Mouse (Mus musculus): ENCODE data around the gene Mus81. TPM values are rescaled to one million over a fixed set of nuclear protein-coding genes. Genes with fewer than 3 reads are reported as not detected.

Gene Mus81
- polyA plus RNA-seq, 1 experiment from 2014 or later: 44.1 TPM

DNA sequence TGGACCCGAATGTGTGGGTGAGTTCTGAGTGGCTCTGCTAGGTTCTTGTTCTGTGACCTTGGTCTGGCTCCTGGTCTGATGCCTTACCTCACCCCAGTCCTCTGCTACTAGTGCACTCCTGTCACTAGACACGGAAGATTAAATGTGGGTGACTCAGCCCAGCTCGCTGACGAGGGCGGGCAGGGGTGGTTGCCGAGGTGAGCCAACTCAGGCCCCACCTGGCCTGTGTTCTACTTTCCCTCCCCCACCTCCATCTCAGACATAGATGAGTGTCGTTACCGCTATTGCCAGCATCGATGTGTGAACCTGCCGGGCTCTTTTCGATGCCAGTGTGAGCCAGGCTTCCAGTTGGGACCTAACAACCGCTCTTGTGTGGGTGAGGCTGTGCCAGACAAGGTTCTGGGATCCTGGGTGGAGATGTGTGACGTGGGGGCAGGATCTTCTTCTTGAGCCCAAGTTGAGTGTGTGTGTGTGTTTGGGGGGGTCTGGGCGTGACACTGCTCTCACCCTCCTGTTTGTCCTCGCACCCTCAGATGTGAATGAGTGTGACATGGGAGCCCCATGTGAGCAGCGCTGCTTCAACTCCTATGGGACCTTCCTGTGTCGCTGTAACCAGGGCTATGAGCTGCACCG lies 10.4 kb downstream of the Mus81 start:
- no peak overlapping the region for H3K27ac ChIP-seq
- H3K4me2 ChIP-seq (replicated peaks): no peak overlapping the region
- 92% methylated on average over 18 of the region's 18 CpGs for WGBS
- peaks cover 54% of the 10 kb centered on the region for H3K36me3 ChIP-seq
- no peak overlapping the region for H3K4me3 ChIP-seq
- H3K27me3 ChIP-seq: no peaks in the 10 kb centered on the region
- H3K9me3 ChIP-seq: no peaks in the 10 kb centered on the region
- peaks cover 15% of the 10 kb centered on the region for H3K4me1 ChIP-seq
- H3K9ac ChIP-seq: no peak overlapping the region
- no peak for ATAC-seq (ENCODE audit: insufficient number of reproducible peaks, insufficient read depth, low FRiP score, low TSS enrichment)

DNA sequence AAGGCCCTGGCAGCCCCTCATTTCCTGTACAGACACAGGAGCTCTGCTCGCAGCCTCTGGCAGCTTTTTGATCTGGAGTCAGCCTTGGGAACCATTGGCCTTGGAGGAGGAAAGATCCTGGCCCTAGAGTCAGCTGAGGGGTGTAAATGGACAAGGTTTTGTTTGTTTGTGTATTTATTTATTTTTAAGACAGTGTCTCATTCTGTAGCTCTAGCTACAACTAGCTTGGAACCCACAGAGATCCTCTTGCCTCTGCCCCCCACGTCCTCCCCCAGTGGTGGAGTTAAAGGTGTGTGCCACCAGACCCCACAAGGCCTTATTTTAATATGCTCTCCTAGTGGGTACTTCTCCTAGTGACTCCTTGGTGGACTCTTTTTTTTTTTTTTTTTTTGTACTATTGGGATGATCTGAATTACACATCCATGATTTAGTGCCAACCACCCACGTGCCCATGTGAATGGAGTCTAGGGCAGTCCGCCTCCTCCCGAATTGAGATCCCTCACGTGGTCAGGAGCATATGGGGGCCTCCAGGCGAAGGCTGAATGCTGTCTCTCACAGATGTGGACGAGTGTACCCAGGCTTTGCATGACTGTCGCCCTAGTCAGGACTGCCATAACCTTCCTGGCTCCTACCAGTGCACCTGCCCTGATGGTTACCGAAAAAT lies 11.1 kb downstream of the Mus81 start:
- whole genome bisulfite sequencing: 87% methylated on average over 10 of the region's 10 CpGs
- H3K4me3 ChIP-seq: no peak overlapping the region
- no peak overlapping the region for H3K4me2 ChIP-seq (replicated peaks)
- ATAC-seq (ENCODE audit: insufficient number of reproducible peaks, insufficient read depth, low FRiP score, low TSS enrichment): no peak
- H3K9ac ChIP-seq: no peak overlapping the region
- H3K27ac ChIP-seq: no peak overlapping the region
- H3K4me1 ChIP-seq: peaks cover 15% of the 10 kb centered on the region
- peaks cover 47% of the 10 kb centered on the region for H3K36me3 ChIP-seq
- H3K27me3 ChIP-seq: no peaks in the 10 kb centered on the region
- no peaks in the 10 kb centered on the region for H3K9me3 ChIP-seq

DNA sequence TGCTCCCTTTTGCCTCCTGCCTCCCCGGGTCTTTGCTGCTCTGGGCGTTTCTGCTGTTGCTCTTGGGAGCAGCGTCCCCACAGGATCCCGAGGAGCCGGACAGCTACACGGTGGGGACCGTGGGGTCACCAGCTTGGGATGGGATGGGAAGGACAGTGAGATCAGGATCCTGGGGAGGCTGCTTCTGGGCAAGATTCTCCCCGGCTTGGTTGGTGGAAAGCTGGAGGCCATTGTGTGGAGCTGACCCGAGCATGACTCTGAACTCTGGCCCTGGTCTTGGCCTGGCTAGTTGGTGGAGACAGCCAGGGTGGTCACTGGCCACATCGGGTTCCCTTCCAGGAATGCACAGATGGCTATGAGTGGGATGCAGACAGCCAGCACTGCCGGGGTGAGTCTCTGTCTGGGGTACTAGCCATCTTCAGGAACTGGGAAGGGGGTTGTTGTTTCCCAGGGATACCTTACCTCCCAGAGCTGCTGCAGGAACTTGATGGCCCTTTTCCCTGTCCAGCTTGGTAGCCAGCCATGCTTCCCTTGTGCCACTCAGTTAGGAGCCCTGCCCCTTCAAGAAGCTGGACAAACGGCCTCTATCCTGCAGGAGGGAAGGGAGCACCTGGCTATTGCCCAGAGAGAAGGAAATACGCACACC lies 13.0 kb downstream of the Mus81 start:
- H3K4me1 ChIP-seq: peaks cover 15% of the 10 kb centered on the region
- peak overlapping the region; percentile 69 for H3K4me3 ChIP-seq
- no peaks in the 10 kb centered on the region for H3K27me3 ChIP-seq
- ATAC-seq (ENCODE audit: insufficient number of reproducible peaks, insufficient read depth, low FRiP score, low TSS enrichment): peak; percentile 17; the same call in 1 of the 2 replicates
- no peaks in the 10 kb centered on the region for H3K9me3 ChIP-seq
- H3K27ac ChIP-seq: peak overlapping the region; percentile 92
- peaks cover 28% of the 10 kb centered on the region for H3K36me3 ChIP-seq
- 16% methylated on average over 13 of the region's 13 CpGs for WGBS
- H3K9ac ChIP-seq: peak overlapping the region; percentile 91
- peak overlapping the region; percentile 87 for H3K4me2 ChIP-seq (replicated peaks)

DNA sequence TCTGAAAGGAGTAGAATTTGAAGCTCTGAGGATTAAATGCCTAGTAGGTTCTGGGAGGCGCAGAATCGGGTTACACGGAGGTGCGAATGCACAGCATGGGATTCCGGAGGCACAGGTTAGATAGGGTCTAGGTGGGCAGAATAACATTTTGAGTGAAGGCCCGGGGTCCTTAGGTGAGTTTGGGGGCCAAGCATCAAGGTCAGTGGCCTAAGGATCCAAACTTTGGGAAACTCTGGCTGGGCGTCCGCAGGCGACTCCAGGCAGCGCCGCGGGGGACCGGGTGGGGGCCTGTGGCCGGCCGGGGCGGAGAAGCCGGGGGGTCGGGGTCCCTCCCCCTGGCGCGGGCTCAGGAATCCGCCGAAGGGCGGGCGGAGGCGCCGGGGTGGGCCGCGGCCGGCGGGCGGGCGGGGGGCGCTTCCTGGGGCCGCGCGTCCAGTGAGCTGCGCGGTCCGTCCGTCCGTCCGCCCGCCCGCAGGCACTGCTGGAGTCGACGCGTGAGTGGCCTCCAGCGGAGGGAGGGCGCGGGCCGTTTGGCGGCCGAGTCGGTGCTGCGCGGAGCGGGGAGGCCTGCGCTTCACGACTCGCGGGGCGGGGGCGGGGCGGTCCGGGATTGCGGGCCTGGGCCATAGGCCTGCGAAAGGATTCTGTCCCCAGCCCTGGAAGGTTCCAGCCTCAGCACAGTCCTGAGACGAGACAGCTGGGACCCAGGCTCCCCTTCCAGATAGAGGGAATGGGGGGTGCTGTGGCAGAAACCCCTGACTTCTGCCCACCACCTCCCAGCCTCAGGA lies 13.7 kb downstream of the Mus81 start:
- Histone ChIP-seq H3K4me3 (peak overlapping the region; percentile 69), H3K4me1 (peaks cover 15% of the 10 kb centered on the region), H3K27ac (peak overlapping the region; percentile 92), H3K27me3 (no peaks in the 10 kb centered on the region; the same call in 1 of the 2 replicates), H3K36me3 (peaks cover 23% of the 10 kb centered on the region), H3K9ac (peak overlapping the region; percentile 91), H3K9me3 (no peaks in the 10 kb centered on the region), H3K4me2 (replicated peaks) (peak overlapping the region; percentile 87)
- peak; percentile 72 for ATAC-seq (ENCODE audit: insufficient number of reproducible peaks, insufficient read depth, low FRiP score, low TSS enrichment)
- under 1% methylated on average over 39 of the region's 68 CpGs for WGBS

DNA sequence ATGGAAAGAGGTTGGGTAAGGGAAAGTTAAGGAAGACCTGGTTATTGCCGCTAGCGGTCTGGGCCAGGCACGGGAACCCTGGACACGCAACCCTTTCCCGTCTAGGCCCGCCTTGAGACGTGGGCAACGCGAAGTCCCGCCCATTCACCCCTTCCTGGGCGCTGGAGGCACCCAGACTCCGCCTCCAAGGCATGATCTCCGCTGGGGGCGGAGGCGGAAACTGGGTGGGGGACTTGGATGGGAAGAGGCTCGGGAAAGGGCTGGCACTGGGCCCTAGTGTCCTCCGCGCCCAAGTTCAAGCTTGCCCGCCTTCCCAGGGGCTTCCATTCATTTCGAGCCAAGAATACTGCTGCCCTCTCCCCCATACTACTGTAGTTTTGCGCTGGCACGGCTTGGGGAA lies 14.5 kb downstream of the Mus81 start, which contains the start of gene Efemp2:
Gene Efemp2, plus strand, starts transcription at position 235 of the 400 bp plus-strand sequence.
- Histone ChIP-seq H3K4me1 (peaks cover 15% of the 10 kb centered on the region), H3K9ac (peak within 1 kb of the TSS; percentile 91), H3K9me3 (no peaks in the 10 kb centered on the region), H3K36me3 (peaks cover 17% of the 10 kb centered on the region), H3K4me2 (replicated peaks) (peak within 1 kb of the TSS; percentile 87), H3K4me3 (peak within 1 kb of the TSS; percentile 69), H3K27ac (peak within 1 kb of the TSS; percentile 92), H3K27me3 (no peaks in the 10 kb centered on the region; the same call in 1 of the 2 replicates)
- ATAC-seq (ENCODE audit: insufficient number of reproducible peaks, insufficient read depth, low FRiP score, low TSS enrichment): peak; percentile 35; the same call in 1 of the 2 replicates
- 1% methylated on average over 22 of the region's 22 CpGs for WGBS

DNA sequence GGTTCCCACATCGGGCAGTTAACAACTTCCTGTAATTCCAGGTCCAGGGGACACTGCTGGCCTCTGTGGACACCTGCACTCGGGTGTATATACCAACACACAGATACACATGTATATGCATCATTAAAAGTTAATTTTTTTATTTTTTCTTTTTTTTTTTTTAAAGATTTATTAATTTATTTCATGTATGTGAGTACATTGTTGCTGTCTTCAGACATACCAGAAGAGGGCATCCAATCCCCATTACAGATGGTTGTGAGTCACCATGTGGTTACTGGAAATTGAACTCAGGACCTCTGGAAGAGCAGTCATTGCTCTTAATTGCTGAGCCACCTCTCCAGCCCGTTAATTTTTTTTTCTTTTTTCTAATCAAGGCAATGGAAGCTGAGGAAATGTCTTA lies 15.3 kb downstream of the Mus81 start:
- Histone ChIP-seq H3K27me3 (no peaks in the 10 kb centered on the region; the same call in 1 of the 2 replicates), H3K4me2 (replicated peaks) (peak overlapping the region; percentile 87; the same call in 1 of the 2 replicates), H3K9ac (no peak overlapping the region), H3K27ac (no peak overlapping the region), H3K9me3 (no peaks in the 10 kb centered on the region), H3K4me3 (no peak overlapping the region; the same call in 1 of the 2 replicates), H3K36me3 (peaks cover 11% of the 10 kb centered on the region), H3K4me1 (peaks cover 15% of the 10 kb centered on the region)
- no peak for ATAC-seq (ENCODE audit: insufficient number of reproducible peaks, insufficient read depth, low FRiP score, low TSS enrichment)
- 82% methylated on average over 3 of the region's 3 CpGs for WGBS

DNA sequence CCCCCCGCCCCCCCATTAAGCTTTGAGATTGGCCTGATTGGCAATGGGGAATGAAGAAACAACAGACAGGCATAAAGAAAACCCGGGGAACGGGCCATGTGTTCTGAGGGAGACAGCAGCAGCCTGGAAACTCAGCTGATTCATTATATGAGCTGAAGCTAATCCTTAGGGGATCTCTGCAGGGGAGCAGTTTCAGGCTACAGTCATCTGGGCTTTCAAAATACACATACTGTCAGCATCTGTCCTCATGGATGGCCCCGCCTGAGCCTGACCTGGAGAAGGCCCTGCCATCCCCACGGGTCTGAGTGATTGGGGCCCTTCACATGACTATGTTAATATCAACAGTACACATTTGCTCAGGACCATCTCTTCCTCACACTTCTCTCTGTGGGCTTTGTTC lies 16.4 kb downstream of the Mus81 start:
- no peak overlapping the region for H3K4me2 ChIP-seq (replicated peaks)
- no peak overlapping the region for H3K4me3 ChIP-seq
- peaks cover 15% of the 10 kb centered on the region for H3K4me1 ChIP-seq
- H3K36me3 ChIP-seq: peaks cover 14% of the 10 kb centered on the region
- H3K27ac ChIP-seq: no peak overlapping the region
- ATAC-seq (ENCODE audit: insufficient number of reproducible peaks, insufficient read depth, low FRiP score, low TSS enrichment): no peak
- no peaks in the 10 kb centered on the region for H3K9me3 ChIP-seq
- 40% methylated on average over 5 of the region's 5 CpGs for WGBS
- H3K27me3 ChIP-seq: no peaks in the 10 kb centered on the region; the same call in 1 of the 2 replicates
- no peak overlapping the region for H3K9ac ChIP-seq

DNA sequence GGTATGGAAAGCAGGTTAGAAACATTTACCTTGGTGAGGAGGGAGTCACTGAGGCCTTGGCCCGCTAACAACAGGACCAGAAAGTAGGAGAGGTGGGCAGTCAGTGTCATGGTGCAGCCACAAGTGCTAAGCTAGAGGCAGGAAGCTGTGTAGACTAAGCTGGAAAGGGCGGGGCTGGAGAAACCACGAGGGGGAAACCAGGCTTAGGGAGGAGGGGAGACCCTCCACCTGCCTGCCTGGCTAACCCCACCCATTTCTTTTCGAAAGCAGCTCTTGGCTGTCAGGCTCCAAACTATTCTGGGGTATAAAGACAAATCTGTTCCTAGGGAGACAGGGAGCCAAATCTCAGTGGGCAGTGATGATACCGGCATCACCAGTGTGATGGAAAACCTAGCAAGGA lies 19.8 kb downstream of the Mus81 start, which contains the start of gene Ctsw:
Gene Ctsw, minus strand, starts transcription at position 134 of the 400 bp plus-strand sequence.
- ATAC-seq (ENCODE audit: insufficient number of reproducible peaks, insufficient read depth, low FRiP score, low TSS enrichment): no peak
- peaks cover 4% of the 10 kb centered on the region; the same call in 1 of the 2 replicates for H3K4me1 ChIP-seq
- peaks cover 40% of the 10 kb centered on the region for H3K36me3 ChIP-seq
- WGBS: 58% methylated on average over 5 of the region's 5 CpGs
- H3K9me3 ChIP-seq: no peaks in the 10 kb centered on the region
- H3K27me3 ChIP-seq: no peaks in the 10 kb centered on the region; the same call in 1 of the 2 replicates
- H3K4me2 ChIP-seq (replicated peaks): no peak within 1 kb of the TSS
- no peak within 1 kb of the TSS for H3K9ac ChIP-seq
- no peak within 1 kb of the TSS for H3K27ac ChIP-seq
- H3K4me3 ChIP-seq: no peak within 1 kb of the TSS

DNA sequence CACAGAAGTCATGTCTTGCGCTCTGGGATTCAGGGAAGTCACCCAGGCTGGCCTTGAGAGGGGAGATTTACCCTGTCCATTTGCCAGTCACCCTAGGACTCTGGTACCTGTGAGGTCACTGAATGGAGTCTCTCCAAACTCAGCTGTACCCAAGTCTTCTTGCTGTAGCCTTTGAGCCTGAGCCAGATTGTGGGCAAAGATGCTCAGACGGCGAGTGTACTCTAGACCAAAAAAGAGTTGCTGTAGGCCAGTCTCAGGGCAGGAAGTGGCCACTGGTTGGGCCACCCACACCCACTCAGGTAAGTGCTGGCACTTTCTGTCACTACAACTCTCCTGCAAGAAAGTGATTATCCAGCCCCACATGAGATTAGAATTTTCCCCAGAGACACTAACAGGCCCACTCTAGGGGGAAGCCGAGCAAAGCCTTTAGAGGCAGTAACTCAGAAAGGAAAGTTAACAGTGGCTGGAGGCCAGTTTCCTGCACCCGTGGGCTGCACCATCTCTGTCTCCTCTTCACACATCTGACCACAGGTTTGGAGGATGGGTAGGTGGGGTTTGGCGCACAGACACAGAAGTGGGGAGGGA lies 21.2 kb downstream of the Mus81 start:
- Histone ChIP-seq H3K27ac (no peak overlapping the region), H3K27me3 (no peaks in the 10 kb centered on the region; the same call in 1 of the 2 replicates), H3K4me2 (replicated peaks) (no peak overlapping the region), H3K9ac (no peak overlapping the region), H3K36me3 (peaks cover 54% of the 10 kb centered on the region), H3K4me3 (no peak overlapping the region), H3K9me3 (no peaks in the 10 kb centered on the region), H3K4me1 (peaks cover 4% of the 10 kb centered on the region; the same call in 1 of the 2 replicates)
- ATAC-seq (ENCODE audit: insufficient number of reproducible peaks, insufficient read depth, low FRiP score, low TSS enrichment): no peak
- WGBS: 88% methylated on average over 6 of the region's 6 CpGs

DNA sequence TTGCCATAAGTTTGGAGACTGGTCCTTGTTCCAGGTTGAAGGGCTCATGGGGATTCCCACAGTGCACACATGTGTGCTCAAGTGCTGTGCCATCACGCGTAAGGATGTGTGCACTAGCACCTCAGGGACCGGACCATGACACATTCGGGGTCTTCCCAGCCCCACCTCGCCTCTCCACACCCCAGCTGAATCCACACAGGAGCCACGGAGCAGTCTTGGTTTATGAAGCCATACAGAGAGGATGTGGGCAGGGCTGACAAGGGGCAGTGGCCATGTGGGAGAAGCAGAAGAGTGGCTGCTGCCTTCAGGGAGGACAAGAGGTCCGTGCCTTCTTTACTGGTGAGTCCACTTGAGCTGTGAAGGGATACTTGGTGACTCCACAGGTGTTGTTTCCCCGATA lies 23.2 kb downstream of the Mus81 start:
- no peaks in the 10 kb centered on the region; the same call in 1 of the 2 replicates for H3K27me3 ChIP-seq
- H3K4me2 ChIP-seq (replicated peaks): no peak overlapping the region
- no peak overlapping the region for H3K27ac ChIP-seq
- H3K9me3 ChIP-seq: no peaks in the 10 kb centered on the region
- WGBS: 94% methylated on average over 8 of the region's 8 CpGs
- H3K9ac ChIP-seq: no peak overlapping the region
- H3K4me1 ChIP-seq: peaks cover 13% of the 10 kb centered on the region
- ATAC-seq (ENCODE audit: insufficient number of reproducible peaks, insufficient read depth, low FRiP score, low TSS enrichment): no peak
- no peak overlapping the region for H3K4me3 ChIP-seq
- H3K36me3 ChIP-seq: peaks cover 55% of the 10 kb centered on the region
